Mouse (Mus musculus): ENCODE measurements around the gene Zfp955b. TPM values are rescaled to one million over a fixed set of nuclear protein-coding genes. Genes with fewer than 3 reads are reported as not detected.

Zfp955b gene
- 7.9 TPM for total RNA-seq (2023)

GRCm38 (mm10) chr17:33289039-33289875 is at the start of gene Zfp955b:
Gene Zfp955b (plus strand): TSS chr17:33289544.

GRCm38 (mm10) chr17:33254530-33255318 is 34.6 kb upstream of the Zfp955b start, which contains the start of gene Zfp955a:
Gene Zfp955a (minus strand): TSS chr17:33255145.

GRCm38 (mm10) chr17:33264376-33264775 is 25.0 kb upstream of the Zfp955b start, which contains the start of gene Olfr63:
Gene Olfr63 (plus strand): TSS chr17:33264676.

Other genes with a start within 250 kb of the Zfp955b start
- not detected for gene 4921501E09Rik, start 221.5 kb upstream of the Zfp955b start, total RNA-seq (2023)
- 3.1 TPM for gene Zfp563, start 200.2 kb upstream of the Zfp955b start, total RNA-seq (2023)
- gene Morc2b, start 149.9 kb upstream of the Zfp955b start, total RNA-seq (2023), result not detected
- gene Olfr55, start 121.1 kb upstream of the Zfp955b start, total RNA-seq (2023), result not detected
- not detected for gene Olfr239, start 98.2 kb upstream of the Zfp955b start, total RNA-seq (2023)
- gene Olfr1564, start 67.9 kb upstream of the Zfp955b start, total RNA-seq (2023), result not detected
- 7.8 TPM for gene Zfp955a, start 34.4 kb upstream of the Zfp955b start, total RNA-seq (2023)
- 0.09 TPM for gene Olfr63, start 24.9 kb upstream of the Zfp955b start, total RNA-seq (2023)
- gene Zfp81, start 69.3 kb downstream of the Zfp955b start, total RNA-seq (2023), result 22.0 TPM
- 9.3 TPM for gene Zfp101, start 105.1 kb downstream of the Zfp955b start, total RNA-seq (2023)
- gene Actl9, start 143.4 kb downstream of the Zfp955b start, total RNA-seq (2023), result not detected
- gene Adamts10, start 234.7 kb downstream of the Zfp955b start, total RNA-seq (2023), result 182 TPM

All from CD8-positive naive resting alpha-beta T cell, adult 57 days (primary cell).